Mouse (Mus musculus) gastrocnemius, adult 18-20 months (tissue): ENCODE data around the gene Cpxm1. TPM values are rescaled to one million over a fixed set of nuclear protein-coding genes. Genes with fewer than 3 reads are reported as not detected.
"Not testable (repeated sequence)": the region's sequence is repeated elsewhere in the genome, so short reads cannot be mapped to it uniquely, and the experiment has no call there.

Source experiments
- DNase-seq: peaks from one replicate; pipeline ENCODE4 v3.0.0; 2021; ENCODE audit warnings: low spot score
- total RNA-seq, 2 experiments: library from RNA; stranded (reverse); gene quantifications; 2 replicates each; pipeline ENCODE4 v1.2.3; 2021

Cpxm1 gene
- total RNA-seq, 2 experiments from 2014 or later, result 2.2 to 2.4 TPM

DNA sequence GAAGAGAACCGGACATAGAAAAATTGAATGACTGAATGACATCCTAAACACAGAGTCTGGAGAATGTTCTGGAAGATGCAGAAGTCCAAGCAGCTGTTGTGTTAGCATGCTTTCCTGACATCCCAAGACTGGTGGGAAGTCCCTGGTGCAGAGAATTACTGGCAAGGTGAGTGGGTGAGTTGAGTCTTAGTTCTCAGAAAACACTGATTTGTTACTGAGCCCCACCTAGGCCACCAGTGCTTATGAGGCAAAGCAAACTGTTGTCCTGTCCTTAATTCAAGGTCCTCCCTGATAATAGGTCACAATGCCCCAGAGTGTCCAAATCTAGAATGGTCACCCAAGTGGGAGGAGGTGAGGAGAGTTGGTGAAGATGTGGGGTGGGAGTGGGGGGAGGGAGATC, 7.6 kb upstream of the Cpxm1 start, which contains the start of the genes Gm28372 and 1700020A23Rik:
TSS of gene Gm28372 (plus strand) at position 301 of the 400 bp plus-strand sequence.
TSS of gene 1700020A23Rik (plus strand) at position 321 of the 400 bp plus-strand sequence.
- no peak for DNase-seq

DNA sequence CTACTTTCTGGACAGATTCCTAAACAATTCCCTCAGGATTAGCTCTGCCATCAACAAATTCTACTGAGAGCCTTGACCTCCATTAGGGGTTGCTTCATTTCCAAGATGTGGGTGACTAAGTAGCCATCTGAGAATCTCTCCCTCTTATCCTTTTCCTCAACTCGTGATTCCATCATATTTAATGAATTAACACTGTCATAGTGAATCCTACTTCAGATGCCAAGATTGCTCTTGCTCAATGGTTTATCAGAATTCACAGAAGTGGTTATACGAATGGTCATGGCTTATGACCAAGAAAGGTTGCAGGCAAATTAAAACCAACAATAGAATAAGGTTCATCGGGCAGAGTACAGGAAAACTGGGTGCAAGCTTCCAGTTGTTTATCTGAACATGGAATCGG, 4.5 kb upstream of the Cpxm1 start:
- DNase-seq, result no peak

DNA sequence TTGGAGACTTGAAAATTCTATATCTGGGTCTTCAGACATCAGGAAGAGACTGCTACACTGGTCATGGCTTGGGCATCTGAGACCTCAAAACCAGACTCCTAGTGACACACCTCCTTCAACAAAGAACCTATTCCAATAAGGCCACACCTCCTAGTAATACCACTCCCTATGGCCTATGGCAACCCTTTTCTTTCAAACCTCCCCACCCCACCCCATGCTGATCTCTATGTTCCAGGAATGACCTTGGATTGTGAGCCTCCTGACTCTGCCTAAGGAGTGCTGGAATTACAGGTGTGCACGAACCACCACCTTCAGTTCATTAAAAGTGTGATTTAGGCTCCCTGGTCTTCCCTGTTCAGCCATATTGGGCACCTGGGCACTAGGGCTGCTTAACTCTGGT, 2.7 kb upstream of the Cpxm1 start:
- no peak for DNase-seq

DNA sequence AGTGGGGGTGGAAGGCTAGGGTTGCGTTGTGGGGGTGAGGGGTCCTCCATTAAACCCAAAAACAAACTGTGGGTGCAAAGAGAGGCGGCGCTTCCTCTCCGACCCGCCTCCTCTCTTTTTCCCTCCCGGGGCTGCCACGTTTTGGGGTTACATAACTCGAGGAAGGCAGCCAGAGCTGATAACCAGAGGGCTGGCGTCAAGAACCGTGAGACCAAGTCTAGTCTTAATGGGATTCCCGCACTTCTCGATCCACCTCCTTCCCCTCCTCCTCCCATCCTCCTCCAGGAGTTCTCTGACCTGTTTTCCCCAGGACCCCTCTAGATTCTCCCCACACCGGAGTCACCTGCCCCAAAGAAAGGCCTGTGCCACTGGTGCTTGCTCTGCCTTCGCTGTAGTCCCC, 717 bp upstream of the Cpxm1 start:
- DNase-seq, result no peak

DNA sequence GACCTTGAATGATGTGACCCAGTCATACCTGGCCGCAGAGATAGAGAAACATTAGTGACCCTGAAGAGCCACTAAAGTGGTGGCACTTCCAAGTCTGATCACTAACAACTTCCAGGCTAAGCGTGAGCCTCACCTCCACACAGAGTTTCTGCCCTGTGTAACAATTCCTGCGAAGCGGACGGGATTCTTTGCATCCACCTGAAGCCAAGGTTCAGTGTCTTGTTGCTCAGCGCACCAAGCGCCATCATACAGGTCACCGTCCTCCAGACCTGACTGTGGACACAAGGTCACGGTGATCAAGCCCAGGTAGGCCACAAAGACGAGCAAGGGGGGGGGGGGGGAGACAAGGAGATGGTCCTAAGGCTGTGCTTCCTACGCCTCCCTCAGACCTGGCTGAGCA, 1.7 kb downstream of the Cpxm1 start:
- DNase-seq, result no peak

DNA sequence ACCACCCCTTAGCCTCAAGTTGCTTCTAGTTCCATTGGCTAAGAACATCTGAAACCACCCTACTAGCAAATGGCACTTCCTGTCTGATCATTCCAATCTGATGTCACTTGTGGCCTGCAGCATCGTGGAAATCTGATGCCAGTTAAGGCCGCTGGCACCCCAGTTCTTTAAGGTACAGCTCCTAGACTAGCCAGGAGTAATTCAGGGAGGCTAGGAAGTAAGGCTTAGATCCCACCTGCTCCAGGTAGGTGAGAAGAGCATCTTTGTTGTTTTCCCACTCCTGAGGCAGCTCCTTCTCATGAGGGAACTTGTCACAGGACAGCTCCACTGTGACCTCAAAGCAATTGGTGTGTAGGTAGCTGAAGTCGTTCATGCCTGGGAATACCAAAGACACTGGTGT, 4.5 kb downstream of the Cpxm1 start:
- DNase-seq, result no peak

DNA sequence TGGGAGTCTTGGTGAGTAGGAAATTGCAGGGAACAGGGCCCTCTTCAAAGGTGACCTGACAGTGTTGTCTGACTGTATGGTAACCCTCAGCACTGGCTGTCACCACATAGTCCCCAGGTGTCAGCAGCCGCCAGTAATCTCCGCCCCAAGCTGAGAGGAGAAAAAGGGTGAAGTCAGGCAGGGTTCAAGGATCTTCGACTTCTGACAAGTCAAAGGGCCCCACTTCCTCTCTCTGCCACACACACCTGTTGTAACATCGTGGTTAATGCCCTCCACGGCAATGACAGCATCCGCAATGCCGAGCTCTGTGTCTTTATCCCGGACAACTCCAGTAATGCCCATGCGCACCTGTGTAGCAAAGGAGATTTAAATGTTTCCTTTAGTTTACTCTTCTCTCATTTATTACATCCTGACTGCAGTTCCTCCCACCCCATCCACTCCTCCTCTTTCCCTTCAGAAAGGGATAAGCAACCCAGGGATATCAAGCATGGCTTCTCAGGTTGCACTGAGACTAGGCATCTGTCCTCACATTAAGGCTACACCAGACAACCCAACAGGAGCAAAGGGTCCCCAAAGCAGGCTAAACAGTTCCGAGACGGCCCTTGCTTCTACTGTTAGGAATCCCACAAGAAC, 6.3 kb downstream of the Cpxm1 start:
- no peak for DNase-seq

DNA sequence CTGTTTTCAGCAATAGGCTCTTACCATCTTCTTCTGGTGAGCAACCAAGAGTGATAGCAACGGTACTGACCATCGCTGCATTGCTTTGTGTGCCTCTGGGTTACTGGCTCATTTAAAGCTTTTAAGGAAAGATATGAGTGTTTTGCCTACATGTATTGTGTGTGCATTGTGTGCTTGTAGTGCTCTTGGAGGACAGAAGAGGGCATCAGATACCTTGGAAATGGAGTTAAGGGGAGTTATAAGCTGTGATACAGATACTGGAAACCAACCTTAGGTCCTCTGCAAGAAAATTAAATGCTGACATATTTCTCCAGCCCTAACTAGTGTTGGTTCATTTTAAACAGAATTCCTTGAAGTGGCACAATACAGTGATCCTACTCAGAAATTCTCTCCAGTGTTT, 8.6 kb downstream of the Cpxm1 start:
- DNase-seq, result no peak

DNA sequence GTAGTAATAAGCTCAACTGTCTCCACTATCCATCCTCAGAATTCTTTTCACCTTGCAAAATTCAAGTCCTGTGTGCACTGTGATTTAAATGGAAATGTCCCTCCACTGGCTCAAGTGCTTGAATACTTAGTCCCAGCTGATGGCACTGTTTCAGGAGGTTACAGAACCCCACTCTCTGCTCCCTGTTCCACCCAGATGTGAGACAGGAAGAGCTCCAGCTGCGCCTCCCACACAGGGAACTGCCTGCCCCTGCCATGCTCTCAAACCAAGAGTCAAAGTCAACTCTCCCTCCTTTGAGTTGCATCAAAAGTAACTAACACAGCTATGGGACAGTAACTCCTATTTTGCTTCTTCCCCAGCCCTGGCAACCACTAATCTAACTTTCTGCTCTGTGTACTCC, 11.2 kb downstream of the Cpxm1 start:
- no peak for DNase-seq

DNA sequence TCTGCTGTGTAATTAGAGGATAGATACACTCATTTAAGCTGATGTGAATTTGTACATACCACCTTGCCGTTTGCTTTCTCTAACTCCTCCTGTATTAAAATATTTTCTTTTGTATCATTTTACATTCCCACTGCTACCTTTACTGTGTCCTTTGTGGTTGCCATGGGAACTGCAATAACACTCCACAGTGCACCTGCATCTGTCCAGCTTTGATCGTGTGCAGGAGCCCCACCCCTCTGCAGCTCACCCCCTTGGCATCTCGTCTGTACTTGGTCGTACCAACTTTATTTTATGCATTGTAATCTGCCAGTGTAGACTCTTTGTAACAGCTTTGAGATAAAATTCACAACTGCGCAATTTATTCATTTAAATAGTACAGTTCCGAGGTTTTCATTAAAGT, 13.5 kb downstream of the Cpxm1 start:
- DNase-seq, result no peak

DNA sequence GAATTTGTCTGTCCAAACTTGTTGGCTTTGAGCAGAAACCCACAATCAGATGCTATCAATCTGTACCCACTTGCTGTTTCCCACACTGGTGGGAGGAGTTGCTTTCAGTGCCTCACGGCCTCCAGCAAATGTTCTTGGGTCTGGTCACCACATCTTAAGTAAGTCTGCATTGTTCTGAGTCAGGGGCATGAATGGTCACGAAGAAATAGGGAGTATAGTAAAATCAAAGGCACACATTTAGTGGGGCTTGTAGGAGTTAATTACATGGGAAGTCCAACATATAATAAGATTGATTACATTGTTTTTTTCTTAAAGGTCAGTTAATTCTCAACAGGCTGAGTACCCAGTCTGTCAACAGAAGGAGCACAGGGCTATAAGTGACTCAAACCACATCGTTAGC, 14.2 kb downstream of the Cpxm1 start:
- DNase-seq, result no peak

DNA sequence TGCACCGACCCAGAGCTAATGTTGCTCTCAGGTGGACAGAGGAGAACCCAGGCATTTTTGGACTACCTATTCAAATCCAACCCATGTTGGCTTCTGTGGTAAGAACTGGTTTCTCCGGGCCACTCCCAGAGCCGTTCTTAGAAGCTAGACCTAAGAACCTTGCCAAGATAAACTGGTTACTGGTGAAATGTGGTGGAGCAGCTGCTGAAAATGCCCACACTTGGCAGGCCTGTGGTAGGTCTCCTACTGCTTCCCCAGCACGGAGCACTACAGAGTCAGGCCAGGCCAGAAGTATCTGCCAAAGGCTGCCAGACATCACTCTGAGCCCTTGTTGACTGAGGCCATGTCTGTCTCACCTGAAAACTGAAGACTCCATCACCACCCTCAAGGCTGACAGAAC, 22.4 kb downstream of the Cpxm1 start:
- DNase-seq, result no peak

DNA sequence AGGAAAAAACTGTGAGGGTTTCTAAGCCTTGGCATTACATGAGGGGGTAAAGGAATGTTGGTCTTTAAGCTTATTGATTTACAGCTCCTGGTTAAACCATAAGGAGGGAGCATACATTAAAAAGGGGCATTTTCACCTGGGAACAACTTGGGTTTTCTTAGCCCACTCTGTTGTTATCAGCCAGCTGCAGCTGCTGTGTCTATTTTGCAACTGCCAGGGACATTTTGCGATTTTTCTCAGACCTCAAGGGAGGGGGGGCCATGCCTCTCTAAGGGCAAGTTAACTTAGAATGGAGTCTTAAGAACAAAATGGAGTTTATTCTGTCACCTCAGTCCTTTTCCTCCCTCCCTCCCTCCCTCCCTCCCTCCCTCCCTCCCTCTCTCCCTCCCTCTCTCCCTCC, 24.3 kb downstream of the Cpxm1 start:
- not testable (repeated sequence) for DNase-seq

DNA sequence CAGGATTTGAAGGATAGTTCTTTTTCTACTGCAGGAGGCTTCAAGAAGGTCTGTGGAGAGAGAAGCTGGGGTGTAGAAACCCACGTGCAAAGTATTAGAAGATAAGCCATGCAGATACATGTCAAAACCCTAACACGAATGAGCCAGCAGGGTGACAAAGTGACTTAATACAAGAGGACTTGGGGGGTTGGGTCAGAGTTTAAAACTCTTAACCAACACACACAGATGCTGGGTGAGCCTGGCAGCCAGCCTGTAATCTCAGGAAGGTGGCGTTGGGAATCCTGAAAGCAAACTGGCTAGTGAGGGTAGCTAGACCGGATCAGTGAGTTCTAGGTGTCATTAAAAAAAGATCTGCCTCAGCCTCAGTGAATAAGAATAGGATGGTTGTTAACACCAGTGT, 30.0 kb downstream of the Cpxm1 start:
- no peak for DNase-seq

DNA sequence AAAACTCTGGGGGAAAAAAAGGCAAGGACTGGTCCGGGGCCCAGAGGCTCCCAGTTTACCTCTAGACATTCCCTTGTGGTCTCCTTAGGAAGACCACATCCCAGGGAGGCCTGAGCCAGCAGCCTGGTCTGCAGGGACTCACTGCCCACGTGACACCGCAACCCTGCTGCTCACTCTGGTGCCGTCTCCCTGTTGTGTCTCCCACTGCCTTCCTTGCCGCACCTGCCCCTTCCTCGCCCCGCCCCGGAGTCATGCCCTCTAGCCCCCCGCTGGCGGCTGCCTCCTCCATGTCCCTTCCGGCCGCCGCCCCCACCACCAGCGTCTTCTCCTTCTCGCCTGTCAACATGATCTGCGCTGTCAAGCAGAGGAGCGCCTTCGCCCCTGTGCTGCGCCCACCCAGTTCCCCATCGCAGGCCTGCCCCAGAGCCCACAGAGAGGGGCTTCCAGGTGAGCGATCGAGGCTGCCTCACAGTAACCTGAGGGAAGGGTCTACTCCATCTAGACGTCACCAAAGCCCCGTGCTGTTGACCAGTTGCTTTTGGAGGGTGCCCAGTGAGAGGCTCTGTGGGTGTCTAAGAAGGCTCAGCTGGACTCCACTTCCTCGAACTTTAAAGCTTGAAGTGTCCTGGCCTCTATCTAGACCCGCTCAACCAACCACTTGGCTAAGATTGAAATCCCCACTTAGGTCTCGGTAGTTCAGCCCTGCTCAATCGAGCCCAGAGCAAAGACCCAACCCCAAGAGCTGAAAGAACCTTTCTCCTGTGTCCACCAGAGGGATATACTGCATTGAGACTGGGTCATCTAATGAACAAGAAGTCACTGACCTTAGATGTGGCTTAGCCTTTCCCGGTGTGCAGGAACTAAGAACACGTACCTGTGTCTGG, 31.9 kb downstream of the Cpxm1 start:
- DNase-seq, result no peak

DNA sequence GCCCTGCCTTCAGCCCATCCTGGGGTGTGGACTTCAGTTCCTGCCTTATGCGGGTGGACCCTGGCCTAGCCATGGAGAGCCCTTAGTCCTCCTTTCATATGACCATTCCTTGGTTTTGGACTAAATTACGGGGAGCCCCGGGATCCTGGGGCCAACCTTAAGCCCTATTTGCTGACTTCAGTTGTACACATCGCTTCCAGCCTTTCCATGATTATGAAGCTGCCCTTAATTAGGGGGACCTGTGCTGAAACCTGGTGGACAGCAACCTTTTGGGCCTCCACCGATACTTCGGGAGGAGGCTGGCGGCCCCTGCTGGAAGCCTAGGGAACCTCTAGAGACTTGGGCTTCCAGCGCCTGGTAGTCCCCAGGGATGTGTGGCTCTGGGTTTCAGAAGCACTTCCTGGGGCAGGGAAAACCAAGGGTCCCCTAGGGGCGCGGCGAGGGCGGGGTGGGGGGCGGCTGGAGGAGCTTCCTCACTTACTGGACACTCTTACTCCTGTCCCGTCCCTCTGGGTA, 34.8 kb downstream of the Cpxm1 start:
- no peak for DNase-seq

DNA sequence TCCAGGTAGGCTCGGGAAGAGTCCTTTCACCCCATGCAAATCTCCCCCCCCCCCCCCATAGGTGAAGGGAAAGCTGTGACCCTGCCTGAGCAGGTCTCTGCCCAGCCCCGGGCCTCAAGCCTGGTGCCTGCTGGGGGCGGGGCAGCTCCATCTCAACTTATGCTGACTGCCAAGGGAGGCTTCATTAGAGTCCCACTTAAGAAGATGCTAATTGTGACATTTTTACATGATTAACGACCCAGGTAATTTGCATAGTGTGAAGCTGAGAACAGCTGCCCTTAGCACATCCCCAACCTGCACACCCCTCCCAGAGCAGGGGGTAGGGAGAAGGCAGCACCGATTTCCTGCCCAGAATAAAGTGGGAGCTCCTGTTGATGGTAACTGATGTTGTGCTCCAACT, 38.5 kb downstream of the Cpxm1 start:
- DNase-seq, result no peak

DNA sequence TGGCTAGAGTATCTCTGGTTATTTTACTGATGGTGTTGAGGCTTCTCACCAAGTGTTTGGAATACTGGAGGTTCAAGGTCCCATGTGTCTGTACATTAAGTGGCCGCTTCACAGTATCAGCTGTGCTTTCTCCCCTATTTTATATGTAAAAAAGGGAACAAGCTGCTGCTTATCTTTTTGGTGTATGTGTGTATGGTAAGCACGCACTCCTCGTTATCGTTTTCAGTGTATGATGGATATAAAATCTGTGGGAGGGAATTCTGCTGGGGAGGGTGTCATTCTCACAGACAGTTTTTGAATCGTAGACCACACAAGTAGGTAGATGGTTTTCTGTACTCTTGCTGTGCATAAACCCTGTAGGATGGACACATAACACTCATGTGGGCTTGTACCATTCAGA, 39.8 kb downstream of the Cpxm1 start:
- DNase-seq, result no peak

DNA sequence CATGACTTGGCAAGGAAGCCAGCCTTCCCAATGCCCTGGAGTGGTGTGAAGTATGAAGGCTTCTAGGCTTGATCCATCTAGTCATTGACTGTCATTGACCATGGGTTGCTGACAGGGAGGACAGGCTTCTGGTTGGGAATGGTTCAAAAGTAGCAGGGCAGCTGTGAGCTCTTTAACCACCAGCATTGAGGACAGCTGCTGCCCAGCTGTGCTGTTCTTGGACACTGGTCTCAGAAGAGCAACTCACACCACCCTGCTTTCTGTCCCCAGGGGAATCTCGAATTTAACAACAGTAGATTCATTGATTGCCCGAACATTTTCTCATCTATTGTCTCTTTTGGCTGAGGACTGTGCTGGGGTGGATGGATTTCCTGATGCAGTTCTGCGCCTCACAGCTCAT, 43.5 kb downstream of the Cpxm1 start:
- DNase-seq, result no peak

DNA sequence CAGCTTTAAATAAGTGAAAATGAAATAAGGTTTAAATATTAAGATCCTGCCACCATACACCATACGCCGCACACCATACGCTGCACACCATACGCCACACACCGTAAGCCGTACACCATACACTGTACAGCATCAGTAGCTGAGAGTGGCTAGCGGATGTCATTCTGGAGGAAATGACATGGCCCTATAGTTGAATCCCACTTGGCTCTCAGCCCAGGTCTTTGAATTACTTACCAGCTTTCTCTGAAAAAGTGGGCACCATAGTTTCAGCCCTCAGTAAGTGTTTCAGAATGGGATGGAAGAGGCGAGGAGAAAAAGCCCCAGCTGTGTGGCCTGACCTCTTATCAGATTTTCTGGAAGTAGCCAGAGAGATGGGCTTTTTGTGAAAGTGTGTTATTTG, 44.0 kb downstream of the Cpxm1 start:
- DNase-seq, result no peak

DNA sequence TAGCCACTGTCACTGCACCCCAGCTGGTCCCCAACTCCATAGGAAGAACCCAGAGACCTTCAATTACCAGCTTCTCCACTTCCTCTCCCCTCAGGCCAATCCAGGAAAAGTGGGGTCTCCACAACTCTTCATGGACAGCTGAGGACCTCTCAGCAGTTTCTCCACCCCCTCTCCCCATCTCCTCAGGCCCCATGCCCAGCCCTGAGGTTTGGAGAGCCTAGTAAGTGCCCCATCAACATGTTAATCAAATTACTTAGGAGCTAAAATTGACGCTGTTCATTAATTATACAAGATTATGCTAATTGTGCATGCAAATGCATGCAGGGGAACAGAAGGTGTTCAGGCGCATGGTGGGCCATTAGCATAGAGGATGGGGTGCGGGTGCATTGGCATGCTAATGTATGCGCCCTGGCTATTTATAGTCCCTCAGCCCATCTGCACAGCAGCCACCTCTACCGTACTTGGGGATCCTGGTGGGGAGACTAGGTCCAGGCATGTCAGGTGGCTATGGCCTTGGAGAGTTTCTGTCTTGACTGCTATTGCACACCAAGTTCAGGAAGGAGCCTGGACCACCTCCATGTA, 45.5 kb downstream of the Cpxm1 start:
- no peak for DNase-seq

DNA sequence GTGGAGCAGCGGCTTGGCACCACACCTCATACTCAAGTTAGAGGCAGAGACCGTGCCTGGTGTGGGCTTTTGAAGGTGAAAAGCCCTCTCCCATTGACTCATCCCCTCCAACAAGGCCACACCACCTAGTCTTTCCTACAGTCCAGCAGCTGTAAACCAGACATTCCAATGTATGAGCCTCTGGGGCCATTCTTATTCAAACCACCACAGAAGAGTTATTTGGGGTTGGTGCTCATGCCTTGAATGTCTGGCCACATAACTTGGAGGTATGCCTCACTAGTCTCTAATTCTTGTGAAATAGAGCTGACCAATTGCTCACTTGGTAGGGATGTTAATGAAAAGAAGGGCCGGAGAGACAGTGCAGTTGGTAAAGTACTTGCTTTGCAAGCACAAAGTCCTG, 47.0 kb downstream of the Cpxm1 start:
- DNase-seq, result no peak

DNA sequence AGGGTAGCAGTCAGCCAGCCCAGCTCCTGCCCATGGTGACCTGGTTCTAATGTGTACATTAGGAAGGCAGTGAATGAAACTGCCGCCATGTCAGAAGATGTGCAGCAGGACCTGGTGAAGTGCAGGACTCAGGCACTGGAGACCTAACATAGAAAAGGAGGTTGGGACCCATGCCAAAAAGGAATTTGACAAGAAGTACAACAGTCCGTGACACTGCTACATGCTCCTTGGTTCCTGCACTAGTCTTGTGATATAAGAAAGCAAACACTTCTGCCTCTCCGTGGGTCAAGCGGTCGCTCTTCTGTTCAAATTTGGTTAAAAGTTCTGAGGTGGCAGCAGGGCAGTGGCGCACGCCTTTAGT, 56.2 kb downstream of the Cpxm1 start:
- no peak for DNase-seq
